Mouse (Mus musculus): ENCODE data around the gene Prcd. TPM values are rescaled to one million over a fixed set of nuclear protein-coding genes. Genes with fewer than 3 reads are reported as not detected.

The Prcd gene
- polyA plus RNA-seq, 1 experiment: 0.44 TPM

GRCm38 (mm10) chr11:116669787-116670365 lies 16.5 kb downstream of the Prcd start:
- Histone ChIP-seq H3K4me3 (ENCODE audit: insufficient read depth, low read depth, low read length) (no peak overlapping the region), H3K27ac (ENCODE audit: insufficient read depth, low read depth, low read length) (no peak overlapping the region), H3K36me3 (ENCODE audit: control insufficient read depth, insufficient read depth, low read length) (peaks cover 8% of the 10 kb centered on the region; the same call in 1 of the 2 replicates), H3K4me1 (ENCODE audit: control insufficient read depth, insufficient read depth, low read length) (peaks cover 21% of the 10 kb centered on the region; the same call in 1 of the 2 replicates), H3K27me3 (replicated peaks; ENCODE audit: control insufficient read depth, insufficient read depth, low read length) (no peaks in the 10 kb centered on the region)
- no peak for DNase-seq
- 67% methylated on average over 13 of the region's 13 CpGs for WGBS
- TF ChIP-seq POLR2A (IDR thresholded peaks at IDR 0.05; ENCODE audit: low read depth, low read length) (no peak), CTCF (conservative IDR thresholded peaks at IDR 0.05; ENCODE audit: insufficient read depth, insufficient read length, low read depth, low read length) (no peak)

- Histone ChIP-seq H3K4me1 (ENCODE audit: control insufficient read depth, insufficient read depth, low read length) (peaks cover 24% of the 10 kb centered on the region; the same call in 1 of the 2 replicates), H3K4me3 (ENCODE audit: insufficient read depth, low read depth, low read length) (no peak overlapping the region), H3K36me3 (ENCODE audit: control insufficient read depth, insufficient read depth, low read length) (peaks cover 8% of the 10 kb centered on the region; the same call in 1 of the 2 replicates), H3K27me3 (replicated peaks; ENCODE audit: control insufficient read depth, insufficient read depth, low read length) (no peaks in the 10 kb centered on the region), H3K27ac (ENCODE audit: insufficient read depth, low read depth, low read length) (no peak overlapping the region)
- WGBS: 82% methylated on average over 7 of the region's 7 CpGs
- DNase-seq: no peak
- no peak for TF ChIP-seq CTCF (conservative IDR thresholded peaks at IDR 0.05; ENCODE audit: insufficient read depth, insufficient read length, low read depth, low read length)
- TF ChIP-seq POLR2A (IDR thresholded peaks at IDR 0.05; ENCODE audit: low read depth, low read length): no peak
Measured at GRCm38 (mm10) chr11:116670386-116670785, 17.1 kb downstream of the Prcd start.

DNA sequence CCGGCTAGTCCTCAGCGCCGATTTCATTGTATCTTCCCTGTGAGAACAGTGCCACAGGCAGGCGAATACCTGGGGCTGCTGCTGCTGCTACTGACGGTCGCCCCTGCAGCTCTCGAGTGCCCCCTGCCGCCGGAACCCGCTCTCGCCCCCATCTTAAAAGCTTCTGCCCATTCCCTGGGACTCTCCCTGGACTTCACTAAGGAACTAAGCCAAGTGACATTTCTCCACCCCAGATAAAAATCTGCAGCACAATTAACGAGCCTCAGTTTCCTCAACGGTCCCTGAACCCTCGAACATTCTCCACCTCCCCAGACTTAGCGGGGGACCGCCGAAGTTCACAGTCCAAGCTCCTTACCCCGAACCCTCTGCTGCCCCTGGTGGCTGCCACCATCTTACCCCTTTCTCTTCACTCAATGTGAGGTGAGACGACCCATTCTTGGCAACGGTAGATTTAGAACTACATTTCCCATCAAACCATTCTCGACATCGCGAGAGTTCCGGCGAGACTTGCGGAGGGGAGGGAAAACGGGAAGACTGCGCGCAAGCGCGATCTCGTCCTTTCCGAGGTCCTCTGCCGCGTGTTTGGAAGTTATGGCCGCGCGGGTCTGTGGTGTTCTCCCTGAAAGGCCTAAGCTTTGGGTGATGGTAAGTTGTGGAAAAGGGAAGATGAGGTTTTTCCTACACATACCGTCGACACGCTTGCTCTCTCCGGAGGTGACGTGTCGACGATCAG lies 17.9 kb downstream of the Prcd start:
- H3K27ac ChIP-seq (ENCODE audit: insufficient read depth, low read depth, low read length): peak overlapping the region; percentile 97
- H3K27me3 ChIP-seq (replicated peaks; ENCODE audit: control insufficient read depth, insufficient read depth, low read length): no peaks in the 10 kb centered on the region
- TF ChIP-seq POLR2A (IDR thresholded peaks at IDR 0.05; ENCODE audit: low read depth, low read length) (peak; percentile 94), CTCF (conservative IDR thresholded peaks at IDR 0.05; ENCODE audit: insufficient read depth, insufficient read length, low read depth, low read length) (peak; percentile 72)
- H3K4me1 ChIP-seq (ENCODE audit: control insufficient read depth, insufficient read depth, low read length): peaks cover 31% of the 10 kb centered on the region
- 1% methylated on average over 45 of the region's 45 CpGs for WGBS
- DNase-seq: peak; percentile 100
- H3K36me3 ChIP-seq (ENCODE audit: control insufficient read depth, insufficient read depth, low read length): peaks cover 13% of the 10 kb centered on the region; the same call in 1 of the 2 replicates
- H3K4me3 ChIP-seq (ENCODE audit: insufficient read depth, low read depth, low read length): peak overlapping the region; percentile 88

GRCm38 (mm10) chr11:116671845-116672434 lies 18.6 kb downstream of the Prcd start:
- Histone ChIP-seq H3K27me3 (replicated peaks; ENCODE audit: control insufficient read depth, insufficient read depth, low read length) (no peaks in the 10 kb centered on the region), H3K27ac (ENCODE audit: insufficient read depth, low read depth, low read length) (peak overlapping the region; percentile 97), H3K4me3 (ENCODE audit: insufficient read depth, low read depth, low read length) (peak overlapping the region; percentile 88), H3K36me3 (ENCODE audit: control insufficient read depth, insufficient read depth, low read length) (peaks cover 18% of the 10 kb centered on the region; the same call in 1 of the 2 replicates), H3K4me1 (ENCODE audit: control insufficient read depth, insufficient read depth, low read length) (peaks cover 37% of the 10 kb centered on the region)
- WGBS: under 1% methylated on average over 24 of the region's 24 CpGs
- no peak for TF ChIP-seq POLR2A (IDR thresholded peaks at IDR 0.05; ENCODE audit: low read depth, low read length)
- no peak for TF ChIP-seq CTCF (conservative IDR thresholded peaks at IDR 0.05; ENCODE audit: insufficient read depth, insufficient read length, low read depth, low read length)
- DNase-seq: no peak

- TF ChIP-seq CTCF (conservative IDR thresholded peaks at IDR 0.05; ENCODE audit: insufficient read depth, insufficient read length, low read depth, low read length) (no peak), POLR2A (IDR thresholded peaks at IDR 0.05; ENCODE audit: low read depth, low read length) (no peak)
- peak overlapping the region; percentile 88; the same call in 1 of the 2 replicates for H3K4me3 ChIP-seq (ENCODE audit: insufficient read depth, low read depth, low read length)
- H3K27me3 ChIP-seq (replicated peaks; ENCODE audit: control insufficient read depth, insufficient read depth, low read length): no peaks in the 10 kb centered on the region
- H3K27ac ChIP-seq (ENCODE audit: insufficient read depth, low read depth, low read length): peak overlapping the region; percentile 97
- H3K36me3 ChIP-seq (ENCODE audit: control insufficient read depth, insufficient read depth, low read length): peaks cover 20% of the 10 kb centered on the region; the same call in 1 of the 2 replicates
- peaks cover 39% of the 10 kb centered on the region for H3K4me1 ChIP-seq (ENCODE audit: control insufficient read depth, insufficient read depth, low read length)
- DNase-seq: no peak
- 13% methylated on average over 7 of the region's 7 CpGs for WGBS
Measured at GRCm38 (mm10) chr11:116672595-116672994, 19.3 kb downstream of the Prcd start.

DNA sequence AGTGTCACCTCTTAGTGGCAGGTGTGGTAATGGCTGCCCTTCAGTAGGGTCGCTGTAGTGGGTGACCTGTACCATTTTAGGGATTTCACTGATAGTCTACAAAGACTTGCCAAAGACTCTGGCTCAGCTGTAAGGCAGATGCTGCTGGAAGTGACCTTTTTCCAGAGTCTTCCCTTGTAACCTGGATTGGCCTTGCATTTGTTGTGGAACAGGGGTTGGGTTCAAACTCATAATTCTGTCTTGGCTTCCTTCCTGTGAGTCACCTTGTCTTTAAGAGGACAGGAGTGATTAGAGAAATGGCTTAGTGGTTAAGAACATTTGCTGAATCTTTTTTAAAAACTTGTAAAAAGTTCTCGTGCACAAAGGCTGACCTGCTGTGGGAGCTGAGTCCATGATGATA lies 20.1 kb downstream of the Prcd start:
- TF ChIP-seq CTCF (conservative IDR thresholded peaks at IDR 0.05; ENCODE audit: insufficient read depth, insufficient read length, low read depth, low read length): no peak
- TF ChIP-seq POLR2A (IDR thresholded peaks at IDR 0.05; ENCODE audit: low read depth, low read length): no peak
- Histone ChIP-seq H3K4me3 (ENCODE audit: insufficient read depth, low read depth, low read length) (no peak overlapping the region), H3K4me1 (ENCODE audit: control insufficient read depth, insufficient read depth, low read length) (peaks cover 35% of the 10 kb centered on the region), H3K36me3 (ENCODE audit: control insufficient read depth, insufficient read depth, low read length) (peaks cover 21% of the 10 kb centered on the region; the same call in 1 of the 2 replicates), H3K27me3 (replicated peaks; ENCODE audit: control insufficient read depth, insufficient read depth, low read length) (no peaks in the 10 kb centered on the region), H3K27ac (ENCODE audit: insufficient read depth, low read depth, low read length) (peak overlapping the region; percentile 97)
- 64% methylated on average over 2 of the region's 2 CpGs for WGBS
- DNase-seq: peak; percentile 53

Data from kidney, adult 2 months (tissue).